In the genomic region with DNA sequence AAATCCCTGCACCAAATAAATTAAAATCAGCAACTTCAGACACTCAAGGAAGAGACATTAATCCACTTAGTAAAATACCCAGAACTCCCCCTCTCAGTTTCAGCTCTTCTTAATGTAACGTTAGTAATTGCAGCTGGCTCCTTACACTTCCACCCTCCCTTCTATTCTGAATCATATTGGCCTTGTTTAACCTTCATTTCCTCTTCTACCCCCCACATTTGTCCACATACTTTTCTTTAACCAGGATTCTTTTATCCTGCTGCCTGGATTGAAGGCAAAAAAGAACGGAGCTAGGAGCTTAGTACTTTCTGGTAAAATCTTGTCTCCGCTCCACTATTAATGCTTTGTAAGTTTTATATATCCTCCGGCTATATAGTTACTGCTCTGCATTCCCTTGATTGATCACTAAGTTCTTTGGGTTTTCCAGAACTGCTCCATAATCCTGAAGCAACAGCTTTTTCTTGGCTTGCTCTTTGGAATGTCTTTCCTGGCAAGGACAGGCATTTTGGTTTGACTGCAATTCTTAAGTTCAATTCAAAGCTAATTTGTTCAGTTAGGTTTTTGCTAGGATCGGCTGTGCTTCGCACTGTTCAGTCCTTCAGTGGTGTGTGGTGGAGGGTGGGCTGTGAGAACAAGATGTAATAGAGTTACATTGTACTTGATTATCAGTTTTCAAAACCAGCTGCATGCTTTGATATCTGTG, we compare ENCODE assay signal across 14 mouse cellular contexts.
DNase-seq lines count a peak whose midpoint lies in the region; ATAC-seq and TF ChIP-seq lines count a peak whose summit lies in the region.
"Had no signal": no experiment of that assay in that cellular context is flagged by ENCODE, and none has a peak within 500 bp of the region (broad histone marks: within the 10 kb centered on the region; RNA-seq: fewer than 3 reads in every experiment).

No protein-coding gene starts in this region.

- no peak for TF ChIP-seq CTCF in intestine, postnatal 0 days (IDR thresholded peaks at IDR 0.05; ENCODE audit: low read depth)

- H3K9ac ChIP-seq in intestine, embryonic 14.5 days (ENCODE audit: low read length), result no peak overlapping the region
- H3K9ac ChIP-seq in intestine, postnatal 0 days (ENCODE audit: low read depth, low read length), result no peak overlapping the region
- H3K9ac ChIP-seq: heart, embryonic 15.5 days; liver, postnatal 0 days; midbrain, embryonic 15.5 days; neural tube, embryonic 15.5 days had no signal

- 0 out of 2 replicates have a peak, but pooled peaks have one; percentile 29 for ATAC-seq in intestine, embryonic 14.5 days (replicated peaks; ENCODE audit: low FRiP score, low TSS enrichment, low read depth)
- no peak for ATAC-seq in intestine, postnatal 0 days
- ATAC-seq: CD4-positive, CD25-positive, alpha-beta regulatory T cell, adult 4 months; liver, postnatal 0 days; midbrain, embryonic 15.5 days had no signal

- WGBS in intestine, embryonic 14.5 days, result 40% methylated on average over 6 of the region's 6 CpGs
- WGBS in intestine, postnatal 0 days, result 59% methylated on average over 6 of the region's 6 CpGs
- 62% methylated on average over 6 of the region's 6 CpGs for WGBS in forebrain, embryonic 10.5 days

- H3K27ac ChIP-seq in intestine, embryonic 14.5 days (ENCODE audit: low read depth), result peak overlapping the region; percentile 62; the same call in 1 of the 2 replicates
- no peak overlapping the region; the same call in 1 of the 2 replicates for H3K27ac ChIP-seq in intestine, postnatal 0 days (ENCODE audit: low read depth, low read length)
- no peak overlapping the region for H3K27ac ChIP-seq in forebrain, embryonic 10.5 days
- H3K27ac ChIP-seq: heart, embryonic 15.5 days; midbrain, embryonic 15.5 days; neural tube, embryonic 15.5 days had no signal

- peaks cover 6% of the 10 kb centered on the region for H3K27me3 ChIP-seq in intestine, embryonic 14.5 days (replicated peaks; ENCODE audit: control insufficient read depth, insufficient read depth, low read length)
- H3K27me3 ChIP-seq in intestine, postnatal 0 days (replicated peaks; ENCODE audit: control insufficient read depth, insufficient read depth, low read length), result no peaks in the 10 kb centered on the region
- peaks cover 58% of the 10 kb centered on the region for H3K27me3 ChIP-seq in forebrain, embryonic 10.5 days (ENCODE audit: poor library complexity, severe bottlenecking)

- H3K4me2 ChIP-seq in intestine, embryonic 14.5 days (ENCODE audit: low read length), result peak overlapping the region; percentile 60
- H3K4me2 ChIP-seq in intestine, postnatal 0 days (replicated peaks; ENCODE audit: low read depth), result no peak overlapping the region
- H3K4me2 ChIP-seq: heart, embryonic 15.5 days; midbrain, embryonic 15.5 days had no signal

- no peaks in the 10 kb centered on the region for H3K36me3 ChIP-seq in intestine, embryonic 14.5 days (ENCODE audit: control insufficient read depth, insufficient read depth, low read length)
- no peaks in the 10 kb centered on the region for H3K36me3 ChIP-seq in intestine, postnatal 0 days (ENCODE audit: control insufficient read depth, insufficient read depth)
- H3K36me3 ChIP-seq in forebrain, embryonic 10.5 days (replicated peaks), result no peaks in the 10 kb centered on the region
- H3K36me3 ChIP-seq: heart, embryonic 15.5 days; midbrain, embryonic 15.5 days; neural tube, embryonic 15.5 days had no signal

- no peak overlapping the region for H3K4me3 ChIP-seq in intestine, embryonic 14.5 days (ENCODE audit: low read depth, low read length)
- no peak overlapping the region for H3K4me3 ChIP-seq in intestine, postnatal 0 days (ENCODE audit: low read depth, low read length)
- no peak overlapping the region for H3K4me3 ChIP-seq in forebrain, embryonic 10.5 days
- H3K4me3 ChIP-seq: heart, embryonic 15.5 days; midbrain, embryonic 15.5 days; neural tube, embryonic 15.5 days had no signal

- no peak for DNase-seq in intestine, embryonic 14.5 days (ENCODE audit: low spot score)
- peak; percentile 68 for DNase-seq in NIH3T3 (ENCODE audit: low read depth)
- DNase-seq in fat pad, adult 2 months (ENCODE audit: extremely low read depth, low read depth, low spot score), result peak; percentile 4
- peak; percentile 30 for DNase-seq in lung, postnatal 25 days (ENCODE audit: low spot score)
- DNase-seq in spleen, postnatal 36 days (ENCODE audit: low spot score in 2 of 2), result no peak
- DNase-seq in forebrain, embryonic 10.5 days (ENCODE audit: extremely low spot score, low spot score), result no peak
- DNase-seq: adrenal gland, postnatal 36 days; cerebellum, adult 11-12 months; liver, postnatal 0 days had no signal

- peaks cover 14% of the 10 kb centered on the region; the same call in 1 of the 2 replicates for H3K4me1 ChIP-seq in intestine, embryonic 14.5 days (replicated peaks; ENCODE audit: control insufficient read depth, insufficient read depth, low read length)
- no peaks in the 10 kb centered on the region for H3K4me1 ChIP-seq in intestine, postnatal 0 days (replicated peaks; ENCODE audit: control insufficient read depth, insufficient read depth, low read length)
- H3K4me1 ChIP-seq in forebrain, embryonic 10.5 days, result peaks cover 35% of the 10 kb centered on the region

- no peaks in the 10 kb centered on the region for H3K9me3 ChIP-seq in intestine, embryonic 14.5 days (ENCODE audit: control insufficient read depth, low read length)
- no peaks in the 10 kb centered on the region for H3K9me3 ChIP-seq in intestine, postnatal 0 days (ENCODE audit: control insufficient read depth)
- H3K9me3 ChIP-seq in forebrain, embryonic 10.5 days, result no peaks in the 10 kb centered on the region
- H3K9me3 ChIP-seq: heart, embryonic 15.5 days; midbrain, embryonic 15.5 days; neural tube, embryonic 15.5 days had no signal

Comparison
In these comparisons a context has a peak if more than half of its experiments do, and no peak if none do; other contexts are left out.
1. DNase-seq: peak in NIH3T3 (single experiment), fat pad, adult 2 months (single experiment) and lung, postnatal 25 days (single experiment); none in intestine, embryonic 14.5 days (single experiment), spleen, postnatal 36 days (0 of 2) and forebrain, embryonic 10.5 days (single experiment).